Mouse (Mus musculus) kidney, adult 2 months (tissue): ENCODE data around the gene Ip6k2. TPM values are rescaled to one million over a fixed set of nuclear protein-coding genes. Genes with fewer than 3 reads are reported as not detected.

Source experiments
- DNase-seq: peaks from one replicate; pipeline ENCODE4 v3.0.0; 2021
- H3K27ac ChIP-seq: fragments of 200-500 bp; 2 replicates; pipeline ENCODE4 v1.5.1; 2012; ENCODE audit warnings: low read depth, low read length, control low read depth, inconsistent platforms; ENCODE audit not compliant: insufficient read depth
- H3K27me3 ChIP-seq: fragments of 200-500 bp; replicated peaks from 2 replicates; pipeline ENCODE4 v1.6.1; 2012; ENCODE audit warnings: mild to moderate bottlenecking, moderate library complexity, low read length, inconsistent platforms; ENCODE audit not compliant: control insufficient read depth, insufficient read depth
- H3K36me3 ChIP-seq: fragments of 200-500 bp; 2 replicates; pipeline ENCODE4 v1.6.1; 2012; ENCODE audit warnings: mild to moderate bottlenecking, moderate library complexity, low read length, inconsistent platforms; ENCODE audit not compliant: control insufficient read depth, insufficient read depth
- H3K4me1 ChIP-seq: fragments of 200-500 bp; 2 replicates; pipeline ENCODE4 v1.6.1; 2011; ENCODE audit warnings: low read length; ENCODE audit not compliant: control insufficient read depth, insufficient read depth
- H3K4me3 ChIP-seq: fragments of 200-500 bp; 2 replicates; pipeline ENCODE4 v1.5.1; 2011; ENCODE audit warnings: mild to moderate bottlenecking, low read depth, low read length, control low read depth; ENCODE audit not compliant: insufficient read depth
- CTCF ChIP-seq: fragments of 200-500 bp; conservative IDR thresholded peaks from 2 replicates; pipeline ENCODE4 v1.5.1; 2011; ENCODE audit warnings: low read depth, mild to moderate bottlenecking, control low read depth, low read length, moderate library complexity, mixed read lengths; ENCODE audit not compliant: insufficient read depth, insufficient read length
- POLR2A ChIP-seq: fragments of 200-500 bp; IDR thresholded peaks from one replicate; pipeline ENCODE4 v1.6.1; 2011; ENCODE audit warnings: low read depth, low read length, control low read depth
- WGBS: fragments of 180-500 bp; shearing (Covaris S2); methylation state at CpG from one replicate; pipeline ENCODE4 v1.1.7; 2018; 5-methylcytosine and 5-hydroxymethylcytosine counted together
- polyA plus RNA-seq: library from polyadenylated mRNA; depleted of rRNA; stranded (reverse); fragments of >200 nt; gene quantifications from 2 replicates; pipeline ENCODE4 v1.2.3, GENCODE M21; 2012

Ip6k2 gene
- polyA plus RNA-seq, 1 experiment, result 68.3 TPM

DNA sequence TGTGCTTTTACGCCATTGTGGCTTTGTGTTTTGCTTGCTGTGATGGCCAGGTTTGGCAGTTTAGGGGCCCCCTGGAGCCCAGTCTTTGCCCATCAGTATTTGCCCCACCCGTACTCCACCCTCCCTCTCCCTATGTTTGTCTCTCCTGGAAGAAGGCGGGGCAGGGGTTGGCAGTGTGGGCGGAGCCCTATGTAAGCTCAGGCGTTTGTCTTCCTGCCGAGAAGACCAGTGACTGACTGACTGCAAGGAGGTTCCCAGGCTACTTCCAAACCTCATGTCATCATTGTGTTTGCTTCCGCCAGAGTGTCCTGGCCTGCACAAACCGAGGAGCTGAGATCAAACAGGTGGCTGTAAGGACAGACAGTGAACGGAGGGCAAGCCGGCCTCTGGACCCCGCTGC, 12.2 kb downstream of the Ip6k2 start:
- TF ChIP-seq CTCF (no peak), POLR2A (no peak)
- WGBS, result 15% methylated on average over 11 of the region's 11 CpGs
- DNase-seq, result peak; percentile 90
- no peaks in the 10 kb centered on the region for H3K27me3 ChIP-seq
- peak overlapping the region; percentile 54 for H3K4me3 ChIP-seq
- H3K27ac ChIP-seq, result peak overlapping the region; percentile 50
- peaks cover 43% of the 10 kb centered on the region for H3K4me1 ChIP-seq
- H3K36me3 ChIP-seq, result peaks cover 6% of the 10 kb centered on the region; the same call in 1 of the 2 replicates

DNA sequence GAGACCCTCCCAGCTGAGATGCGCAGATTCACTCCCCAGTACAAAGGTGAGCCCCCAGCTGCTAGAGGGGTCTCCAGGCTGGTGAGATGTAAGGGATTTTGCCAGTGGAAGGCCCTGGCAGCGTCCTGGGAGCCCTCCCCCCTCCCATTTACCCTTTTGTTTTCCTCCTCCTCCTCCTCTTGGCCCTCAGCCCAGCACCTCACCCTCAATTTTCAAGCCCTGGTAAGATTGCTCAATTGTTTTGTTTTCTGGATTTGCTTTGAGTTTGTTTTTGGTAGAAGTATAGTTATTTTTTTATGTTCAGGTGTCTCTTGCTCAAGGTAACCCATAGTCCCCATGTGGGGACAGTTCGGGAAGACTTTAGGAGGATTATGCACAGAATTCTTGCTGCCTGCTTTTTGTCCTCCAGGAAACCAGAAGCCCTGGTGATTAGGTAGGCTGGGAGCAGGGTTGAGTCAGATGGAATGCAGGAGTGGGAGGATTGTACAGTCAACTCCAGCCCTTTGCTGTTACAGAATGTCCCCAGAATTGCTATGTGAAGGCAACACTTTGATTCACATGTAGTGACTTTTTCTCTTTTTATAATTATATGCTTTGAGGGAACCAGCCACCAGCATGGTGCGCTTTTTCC, 12.9 kb downstream of the Ip6k2 start:
- peak; percentile 44 for DNase-seq
- no peak for TF ChIP-seq POLR2A
- no peak for TF ChIP-seq CTCF
- H3K4me3 ChIP-seq, result peak overlapping the region; percentile 54
- H3K4me1 ChIP-seq, result peaks cover 38% of the 10 kb centered on the region
- 44% methylated on average over 4 of the region's 4 CpGs for whole genome bisulfite sequencing
- peaks cover 8% of the 10 kb centered on the region; the same call in 1 of the 2 replicates for H3K36me3 ChIP-seq
- H3K27me3 ChIP-seq, result no peaks in the 10 kb centered on the region
- peak overlapping the region; percentile 50 for H3K27ac ChIP-seq

DNA sequence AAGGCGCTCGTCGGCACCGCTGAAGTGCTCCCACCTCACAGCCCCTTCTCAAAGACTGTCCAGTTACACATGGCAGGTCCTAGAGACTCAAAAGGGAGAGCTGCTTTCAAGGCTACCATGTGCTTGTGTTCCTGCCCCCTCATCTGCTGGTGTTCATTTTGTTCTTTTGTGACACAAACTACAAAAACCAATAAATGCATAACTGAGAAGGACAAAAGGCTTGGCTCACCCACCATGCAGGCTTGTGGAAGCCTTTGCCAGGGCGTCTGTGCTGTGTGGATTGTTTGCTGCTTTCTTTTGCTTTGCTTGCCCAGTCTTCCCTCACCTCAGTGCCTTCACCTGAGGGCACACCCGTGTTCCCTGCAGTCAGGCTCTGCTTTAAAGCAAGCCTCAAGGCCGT, 13.9 kb downstream of the Ip6k2 start:
- H3K4me1 ChIP-seq, result peaks cover 30% of the 10 kb centered on the region
- TF ChIP-seq POLR2A (no peak), CTCF (no peak)
- peaks cover 8% of the 10 kb centered on the region; the same call in 1 of the 2 replicates for H3K36me3 ChIP-seq
- peak overlapping the region; percentile 18 for H3K27ac ChIP-seq
- no peak for DNase-seq
- H3K4me3 ChIP-seq, result peak overlapping the region; percentile 18
- 63% methylated on average over 7 of the region's 7 CpGs for WGBS
- H3K27me3 ChIP-seq, result no peaks in the 10 kb centered on the region

DNA sequence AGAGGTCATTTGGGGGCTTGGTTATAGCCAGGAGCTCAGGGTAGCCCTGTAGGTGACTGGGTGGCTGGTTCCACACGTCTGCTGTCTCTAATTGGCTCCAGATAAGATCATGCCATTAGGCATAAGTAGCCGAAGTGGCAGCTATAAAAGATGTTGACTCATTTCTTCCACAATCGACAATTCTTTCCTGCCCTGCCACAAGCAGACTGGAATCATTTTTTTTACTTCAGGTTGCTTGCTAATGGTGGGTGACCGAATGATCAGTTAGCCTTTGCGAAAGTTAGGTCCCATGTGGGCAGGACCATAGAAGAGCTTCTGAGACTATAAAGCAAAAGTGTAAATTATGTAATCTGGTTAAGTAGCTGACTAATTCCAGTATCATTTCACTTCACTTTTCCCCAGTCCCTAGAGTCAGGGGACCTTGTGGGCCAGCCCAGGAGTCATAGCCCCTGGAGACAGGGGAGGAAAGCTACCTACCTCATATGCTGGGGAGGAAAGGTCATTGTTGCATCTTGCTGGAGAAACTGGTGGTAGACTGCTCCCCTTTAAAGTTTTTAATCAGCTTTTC, 15.0 kb downstream of the Ip6k2 start:
- Histone ChIP-seq H3K27ac (peak overlapping the region; percentile 26; the same call in 1 of the 2 replicates), H3K4me1 (peaks cover 19% of the 10 kb centered on the region; the same call in 1 of the 2 replicates), H3K36me3 (peaks cover 8% of the 10 kb centered on the region; the same call in 1 of the 2 replicates), H3K4me3 (no peak overlapping the region), H3K27me3 (no peaks in the 10 kb centered on the region)
- 67% methylated on average over 5 of the region's 5 CpGs for WGBS
- DNase-seq, result no peak
- no peak for TF ChIP-seq POLR2A
- no peak for TF ChIP-seq CTCF

DNA sequence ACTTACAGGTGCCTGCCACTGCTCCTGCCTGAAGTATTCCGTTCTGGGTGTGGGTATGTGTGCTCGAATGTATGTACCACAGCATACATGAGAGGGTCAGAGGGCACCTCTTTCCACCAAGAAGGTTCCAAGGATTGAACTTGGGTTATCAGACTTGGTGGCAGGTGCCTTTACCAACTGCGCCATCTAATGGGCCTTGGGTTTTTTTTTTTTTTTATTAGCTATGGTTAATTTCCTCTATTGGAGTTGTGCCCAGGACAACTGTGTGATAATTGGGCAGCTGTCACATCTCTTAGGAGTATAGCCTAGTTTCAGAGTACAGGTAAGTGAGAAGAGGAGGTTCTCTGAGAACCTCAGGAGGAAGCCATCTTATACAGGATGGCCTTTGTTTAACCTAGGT, 16.0 kb downstream of the Ip6k2 start:
- Histone ChIP-seq H3K4me3 (no peak overlapping the region), H3K27ac (no peak overlapping the region), H3K4me1 (peaks cover 12% of the 10 kb centered on the region; the same call in 1 of the 2 replicates), H3K36me3 (peaks cover 8% of the 10 kb centered on the region; the same call in 1 of the 2 replicates), H3K27me3 (no peaks in the 10 kb centered on the region)
- WGBS, result 67% methylated on average over 3 of the region's 3 CpGs
- no peak for DNase-seq
- TF ChIP-seq POLR2A (no peak), CTCF (0 out of 2 replicates have a peak, but pooled peaks have one; percentile 9)

DNA sequence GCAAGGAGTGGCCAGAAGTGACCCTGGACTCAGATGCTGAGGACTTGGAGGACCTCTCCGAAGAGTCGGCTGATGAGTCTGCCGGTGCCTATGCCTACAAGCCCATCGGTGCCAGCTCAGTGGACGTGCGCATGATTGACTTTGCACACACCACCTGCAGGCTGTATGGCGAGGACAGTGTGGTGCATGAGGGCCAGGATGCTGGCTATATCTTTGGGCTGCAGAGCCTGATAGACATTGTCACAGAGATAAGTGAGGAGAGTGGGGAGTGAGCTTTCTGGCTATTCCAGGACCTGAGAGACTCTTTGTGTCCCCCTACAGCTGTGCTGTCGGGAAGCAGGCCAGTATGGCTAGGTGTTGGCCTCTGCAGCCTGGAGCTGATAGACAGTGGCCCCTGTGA, 22.2 kb downstream of the Ip6k2 start:
- no peak for DNase-seq
- Histone ChIP-seq H3K36me3 (0 out of 2 replicates have a peak, but pooled peaks cover 3% of the 10 kb centered on the region), H3K4me3 (no peak overlapping the region), H3K27ac (no peak overlapping the region), H3K27me3 (no peaks in the 10 kb centered on the region), H3K4me1 (no peaks in the 10 kb centered on the region; the same call in 1 of the 2 replicates)
- no peak for TF ChIP-seq CTCF
- no peak for TF ChIP-seq POLR2A
- 88% methylated on average over 8 of the region's 8 CpGs for WGBS

DNA sequence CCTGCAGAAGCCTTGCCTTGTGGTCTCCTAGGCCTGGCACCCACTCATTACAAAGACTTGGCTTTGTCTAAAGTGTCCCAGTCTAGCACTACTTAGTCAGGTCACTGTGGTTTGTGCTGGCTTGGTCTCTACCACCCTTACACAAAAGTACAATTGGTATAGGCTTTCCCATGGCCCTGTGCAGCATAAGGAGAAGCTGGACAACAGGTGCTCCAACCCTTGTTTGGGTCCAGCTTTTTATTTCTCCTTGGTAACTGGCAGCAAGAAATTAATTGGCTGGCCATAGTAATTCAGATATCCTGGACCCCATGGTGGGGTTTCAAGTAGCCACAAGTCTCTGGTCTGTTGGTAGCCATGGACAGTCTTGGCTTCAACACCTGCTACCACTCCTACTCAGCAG, 22.8 kb downstream of the Ip6k2 start:
- no peak overlapping the region for H3K4me3 ChIP-seq
- no peaks in the 10 kb centered on the region; the same call in 1 of the 2 replicates for H3K4me1 ChIP-seq
- TF ChIP-seq POLR2A (no peak), CTCF (no peak)
- DNase-seq, result no peak
- H3K36me3 ChIP-seq, result 0 out of 2 replicates have a peak, but pooled peaks cover 1% of the 10 kb centered on the region
- H3K27me3 ChIP-seq, result no peaks in the 10 kb centered on the region
- H3K27ac ChIP-seq, result no peak overlapping the region
